Mouse (Mus musculus) urinary bladder, postnatal 25 days (tissue): ENCODE data around the gene Ttyh3.

Experiments
- DNase-seq: peaks from one replicate; pipeline ENCODE4 v3.0.0; 2022; ENCODE audit warnings: low spot score

Ttyh3 gene

DNA sequence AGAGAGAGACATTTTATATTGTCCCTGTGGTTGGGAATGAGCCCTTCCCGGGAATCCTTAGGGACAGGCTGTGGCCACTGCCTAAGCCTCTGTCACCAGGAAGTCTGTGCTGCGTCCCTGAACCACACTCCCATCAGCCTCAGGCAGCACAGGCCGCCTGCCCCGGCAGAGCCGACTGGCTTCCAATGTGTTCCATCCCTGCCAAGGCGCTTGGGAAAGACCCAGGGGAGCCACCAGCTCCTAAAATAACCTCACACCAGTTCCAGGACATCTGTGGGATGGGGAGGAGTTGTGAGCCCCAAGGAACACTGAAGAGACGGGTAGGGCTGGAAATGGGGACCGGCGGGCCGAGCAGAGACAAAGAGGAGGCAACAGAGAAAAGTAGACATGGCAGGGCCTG, 77.2 kb downstream of the Ttyh3 start:
- DNase-seq = no peak

DNA sequence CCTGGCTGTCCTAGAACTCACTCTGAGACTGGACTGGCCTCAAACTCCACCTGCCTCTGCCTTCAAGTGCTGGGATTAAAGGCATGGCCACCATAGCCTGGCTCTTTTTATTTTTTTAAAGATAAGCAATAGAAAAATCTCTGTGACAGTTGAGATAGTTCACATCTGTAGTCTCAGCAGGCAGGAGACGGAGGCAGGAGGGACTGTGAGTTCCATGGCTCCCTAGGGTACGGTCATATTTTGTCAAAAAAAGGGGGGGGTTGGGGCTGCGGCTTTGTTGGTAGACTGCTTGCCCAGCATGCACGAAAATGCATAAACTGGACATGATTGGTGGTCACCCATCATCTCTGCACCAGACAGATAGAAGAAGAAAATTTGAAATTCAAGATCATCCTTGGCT, 77.6 kb downstream of the Ttyh3 start:
- no peak for DNase-seq
